Mouse (Mus musculus) leukemia stem cell, adult 10-12 weeks (primary cell): Measurements from ENCODE around the gene Nat8l. TPM values are rescaled to one million over a fixed set of nuclear protein-coding genes. Genes with fewer than 3 reads are reported as not detected.

ENCODE experiments used
- polyA plus RNA-seq: library from polyadenylated mRNA; stranded (reverse); fragments of >175 nt; gene quantifications from 2 replicates; pipeline ENCODE4 v1.2.3, GENCODE M21; 2012; ENCODE audit warnings: low replicate concordance

The Nat8l gene
- polyA plus RNA-seq = 2.6 and 2.7 TPM in 2 replicates

DNA sequence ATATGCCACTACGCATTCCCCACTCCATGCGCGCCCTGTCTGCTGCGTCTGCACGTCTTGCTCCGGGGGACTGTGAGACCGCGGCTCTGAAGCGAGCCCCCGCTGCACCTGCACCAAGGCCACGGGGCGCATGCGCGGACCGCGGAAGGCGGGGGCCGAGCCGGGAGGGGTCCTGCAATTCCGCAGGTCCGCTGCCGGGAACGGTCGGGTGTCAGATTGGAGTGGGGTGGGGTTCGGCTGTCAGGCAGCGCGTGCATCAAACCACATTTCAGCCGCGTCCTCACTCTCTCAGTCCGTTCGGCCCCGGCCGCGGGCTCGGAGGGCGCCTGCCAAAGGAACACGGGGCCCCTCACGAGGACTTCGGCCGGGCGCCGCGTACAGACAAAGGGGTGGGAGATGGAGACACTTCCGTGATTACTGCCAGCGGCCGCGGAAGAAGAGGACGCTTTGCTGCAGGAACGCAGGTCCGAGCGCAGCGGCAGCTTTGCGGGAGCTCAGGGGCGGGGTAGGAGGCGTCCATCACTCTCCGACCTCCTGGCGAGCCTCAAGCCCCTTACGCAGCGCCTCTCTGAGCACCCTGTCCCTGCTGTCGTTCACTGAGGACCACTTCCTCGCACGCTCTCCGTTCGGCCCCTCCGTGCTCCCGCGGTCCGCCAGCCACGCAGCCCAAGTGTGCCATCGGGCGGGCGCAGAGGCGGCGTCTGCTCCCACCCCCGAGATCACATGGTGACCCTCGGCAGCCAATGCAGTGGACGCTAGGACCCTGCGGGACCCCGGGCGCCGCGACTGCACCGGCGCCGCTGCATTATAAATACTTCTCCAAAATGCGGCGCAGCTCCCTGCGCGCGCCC, at the start of gene Nat8l:
TSS of gene Nat8l (plus strand) at position 142 of the 851 bp plus-strand sequence.

DNA sequence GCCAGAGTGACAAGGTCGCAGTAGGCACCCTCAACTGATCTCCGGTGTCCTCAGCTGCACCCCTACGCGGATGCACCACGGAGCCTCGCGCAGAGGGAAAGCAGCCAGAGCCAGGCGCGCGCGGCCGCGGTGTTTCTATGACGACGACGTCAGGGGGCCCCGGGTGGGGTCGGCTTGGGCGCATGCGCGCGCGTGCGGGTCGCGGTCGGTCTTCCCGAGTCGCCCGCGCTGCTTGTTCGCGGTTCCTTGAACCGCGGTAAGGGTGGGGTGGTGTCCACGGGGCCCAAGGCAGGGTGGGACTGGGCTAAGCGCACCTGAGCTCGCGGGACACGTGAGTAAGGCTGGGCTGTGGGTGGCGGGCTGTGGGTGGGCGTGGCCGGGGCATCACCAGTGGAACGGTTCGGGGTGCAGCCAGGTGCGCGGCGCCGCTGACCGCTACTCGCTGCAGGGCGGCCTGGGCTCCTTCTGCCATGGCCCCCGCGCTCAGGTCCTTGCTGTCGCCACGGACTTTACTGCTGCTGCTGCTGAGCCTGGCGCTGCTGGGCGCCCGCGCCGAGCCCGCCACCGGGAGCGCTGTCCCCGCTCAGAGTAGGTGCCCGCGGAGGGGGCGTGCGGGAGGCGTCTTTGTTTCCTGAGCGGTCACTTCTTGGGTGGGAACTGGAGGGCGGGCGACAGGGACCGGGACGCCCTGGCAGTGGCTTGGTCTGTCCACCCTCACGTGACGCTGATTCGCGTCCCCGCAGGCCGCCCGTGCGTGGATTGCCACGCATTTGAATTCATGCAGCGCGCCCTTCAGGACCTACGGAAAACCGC, 12.3 kb upstream of the Nat8l start, which contains the start of gene Gm1673:
TSS of gene Gm1673 (plus strand) at position 125 of the 813 bp plus-strand sequence.

Other genes starting within 250 kb of the Nat8l start
- 34.9 and 43.8 TPM in 2 replicates for gene Letm1, start 213.2 kb upstream of the Nat8l start, polyA plus RNA-seq
- 8.0 and 19.1 TPM in 2 replicates for gene Nsd2, start 175.3 kb upstream of the Nat8l start, polyA plus RNA-seq
- gene Nelfa, start 59.6 kb upstream of the Nat8l start, polyA plus RNA-seq = 20.6 and 79.3 TPM in 2 replicates
- gene Gm1673, start 12.6 kb upstream of the Nat8l start, polyA plus RNA-seq = 5.4 and 14.8 TPM in 2 replicates
- gene Poln, start 173.5 kb downstream of the Nat8l start, polyA plus RNA-seq = 0.15 TPM in 1 of 2 replicates, not detected in the other
- 0.23 and 0.92 TPM in 2 replicates for gene Haus3, start 173.5 kb downstream of the Nat8l start, polyA plus RNA-seq
- gene Mxd4, start 191.7 kb downstream of the Nat8l start, polyA plus RNA-seq = 18.2 and 32.0 TPM in 2 replicates